Mouse (Mus musculus) liver, adult 2 months (tissue): ENCODE results near the gene Krt23.
A peak's percentile ranks its signal among the peaks of the same experiment; 100 is the strongest.

Experiments
- CTCF ChIP-seq: fragments of 200-500 bp; IDR thresholded peaks from 2 replicates; pipeline ENCODE4 v1.5.1; 2011; ENCODE audit warnings: low read depth, low read length, control low read depth
- POLR2A ChIP-seq: fragments of 200-500 bp; IDR thresholded peaks from 2 replicates; pipeline ENCODE4 v1.6.1; 2011; ENCODE audit warnings: low read length, control low read depth; ENCODE audit not compliant: insufficient read depth; ENCODE audit errors: extremely low read depth

DNA sequence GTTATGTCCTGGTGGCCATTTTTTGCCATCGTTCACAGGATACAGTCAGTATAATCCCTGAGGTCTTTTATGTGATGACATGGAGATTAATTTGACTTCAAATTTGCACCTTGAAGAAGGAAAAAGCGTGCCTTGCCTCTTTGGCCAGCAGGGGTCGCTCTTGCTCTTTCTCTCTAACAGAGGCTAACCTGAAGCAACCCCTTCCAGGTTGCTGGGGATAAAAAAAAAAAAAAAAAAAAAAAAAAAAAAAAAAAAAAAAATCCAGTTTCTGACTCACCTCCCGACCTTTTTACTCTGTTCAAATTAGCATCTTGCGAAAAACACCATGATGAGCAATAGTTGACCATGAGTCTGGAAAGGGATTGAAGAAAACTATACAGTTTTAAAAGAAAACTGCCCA, 28.1 kb downstream of the Krt23 start:
- TF ChIP-seq CTCF: peak; percentile 75
- TF ChIP-seq POLR2A: no peak
